Mouse (Mus musculus) heart, postnatal 0 days (tissue): Measurements from ENCODE around the gene Fcgbp.

Experiments used
- CTCF ChIP-seq: IDR thresholded peaks from 2 replicates; pipeline ENCODE4 v1.5.1; 2016; ENCODE audit warnings: antibody characterized with exemption, control low read depth, low read depth
- EP300 ChIP-seq: IDR thresholded peaks from 2 replicates; pipeline ENCODE4 v1.6.1; 2016; ENCODE audit warnings: antibody characterized with exemption, low read depth

DNA sequence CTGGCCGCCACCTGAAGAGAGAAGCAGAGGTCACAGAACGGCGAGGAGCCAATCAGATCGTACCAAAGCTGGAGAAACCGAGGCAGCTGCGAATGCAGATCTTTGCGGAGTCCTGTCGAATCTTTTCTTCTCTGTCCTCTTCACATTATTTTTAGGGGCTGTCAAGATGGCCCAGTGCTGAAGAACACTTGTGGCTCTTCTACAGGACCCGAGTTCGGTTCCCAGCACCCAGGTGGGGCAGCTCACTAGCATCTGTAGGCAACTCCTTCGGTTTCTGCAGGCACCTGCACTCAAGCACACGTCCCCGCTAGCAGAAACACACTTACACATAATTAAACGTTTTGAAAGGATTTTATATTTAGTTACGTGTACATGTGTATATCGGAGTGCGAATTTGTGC lies 20.5 kb upstream of the Fcgbp start:
- no peak for TF ChIP-seq CTCF
- no peak for TF ChIP-seq EP300
